Mouse (Mus musculus) embryonic facial prominence, embryonic 11.5 days (tissue): ENCODE data around the gene Trdmt1. TPM values are rescaled to one million over a fixed set of nuclear protein-coding genes. Genes with fewer than 3 reads are reported as not detected.
A peak's percentile ranks its signal among the peaks of the same experiment; 100 is the strongest.

ENCODE experiments used
- ATAC-seq: fragments of 200-750 bp; cut with Nextera tagmentation; replicated peaks from 2 replicates; pipeline ENCODE4 v1.8.0; 2017; ENCODE audit warnings: low read depth; ENCODE audit not compliant: insufficient number of reproducible peaks, low FRiP score, low TSS enrichment
- DNase-seq: peaks from one replicate; pipeline ENCODE4 v3.0.0-alpha.2; 2015; ENCODE audit warnings: low spot score
- H3K27ac ChIP-seq: fragments of 300-500 bp; sonication (generic); replicated peaks from 2 replicates; pipeline ENCODE4 v1.5.1; 2014; ENCODE audit warnings: mild to moderate bottlenecking, low read depth, low read length, control low read depth
- H3K27me3 ChIP-seq: fragments of 300-500 bp; sonication (generic); 2 replicates; pipeline ENCODE4 v1.6.1; 2014; ENCODE audit warnings: mild to moderate bottlenecking, low read length, moderate library complexity, mixed read lengths; ENCODE audit not compliant: control insufficient read depth, insufficient read depth
- H3K36me3 ChIP-seq: fragments of 300-500 bp; sonication (generic); replicated peaks from 2 replicates; pipeline ENCODE4 v1.6.1; 2014; ENCODE audit warnings: low read depth, mild to moderate bottlenecking, low read length, moderate library complexity, mixed read lengths; ENCODE audit not compliant: control insufficient read depth, insufficient read depth
- H3K4me1 ChIP-seq: fragments of 300-500 bp; sonication (generic); 2 replicates; pipeline ENCODE4 v1.6.1; 2014; ENCODE audit warnings: low read length, mixed read lengths; ENCODE audit not compliant: control insufficient read depth, insufficient read depth
- H3K4me2 ChIP-seq: fragments of 300-500 bp; sonication (generic); 2 replicates; pipeline ENCODE4 v1.6.1; 2014; ENCODE audit warnings: low read depth, mild to moderate bottlenecking, control low read depth, low read length, moderate library complexity
- H3K4me3 ChIP-seq: fragments of 300-500 bp; sonication (generic); 2 replicates; pipeline ENCODE4 v1.5.1; 2014; ENCODE audit warnings: low read depth, low read length, control low read depth
- H3K9ac ChIP-seq: fragments of 300-500 bp; sonication (generic); replicated peaks from 2 replicates; pipeline ENCODE4 v1.6.1; 2014; ENCODE audit warnings: mild to moderate bottlenecking, control low read depth, low read length
- H3K9me3 ChIP-seq: fragments of 300-500 bp; sonication (generic); replicated peaks from 2 replicates; pipeline ENCODE4 v1.6.1; 2016; ENCODE audit warnings: mild to moderate bottlenecking, low read length, inconsistent platforms, mixed read lengths; ENCODE audit not compliant: control insufficient read depth
- WGBS: fragments of 180-500 bp; shearing (Covaris S2); extraction: QIAGEN DNeasy Blood & Tissue Kit; methylation state at CpG from one replicate; pipeline ENCODE4 v1.1.7; 2014; 5-methylcytosine and 5-hydroxymethylcytosine counted together
- polyA plus RNA-seq: library from polyadenylated mRNA; unstranded; fragments of >200 nt; fragmentation: Nextera tagmentation; extraction: Ambion mirVana; gene quantifications from 2 replicates; pipeline ENCODE4 v1.2.1, GENCODE M21; 2014

The Trdmt1 gene
- polyA plus RNA-seq, 1 experiment from 2014 or later = 8.8 TPM

- H3K9me3 ChIP-seq = no peaks in the 10 kb centered on the region
- H3K27ac ChIP-seq = no peak overlapping the region
- H3K4me1 ChIP-seq = no peaks in the 10 kb centered on the region
- H3K4me3 ChIP-seq = no peak overlapping the region
- ATAC-seq (no peak), DNase-seq (no peak)
- no peaks in the 10 kb centered on the region for H3K27me3 ChIP-seq
- no peaks in the 10 kb centered on the region for H3K36me3 ChIP-seq
- H3K4me2 ChIP-seq = no peak overlapping the region
- WGBS = 55% methylated on average over 5 of the region's 5 CpGs
- no peak overlapping the region for H3K9ac ChIP-seq
These were observed 42.9 kb downstream of the Trdmt1 start for GRCm38 (mm10) chr2:13501553-13501952.

- no peaks in the 10 kb centered on the region for H3K4me1 ChIP-seq
- no peak overlapping the region for H3K4me2 ChIP-seq
- no peaks in the 10 kb centered on the region for H3K9me3 ChIP-seq
- DNase-seq (peak; percentile 36), ATAC-seq (0 out of 2 replicates have a peak, but pooled peaks have one; percentile 70)
- WGBS = 62% methylated on average over 5 of the region's 5 CpGs
- no peak overlapping the region for H3K27ac ChIP-seq
- H3K9ac ChIP-seq = no peak overlapping the region
- H3K4me3 ChIP-seq = no peak overlapping the region
- H3K36me3 ChIP-seq = no peaks in the 10 kb centered on the region
- no peaks in the 10 kb centered on the region for H3K27me3 ChIP-seq
These were observed 44.0 kb downstream of the Trdmt1 start for GRCm38 (mm10) chr2:13500298-13500999.

- no peaks in the 10 kb centered on the region for H3K27me3 ChIP-seq
- DNase-seq (no peak), ATAC-seq (no peak)
- no peak overlapping the region for H3K4me2 ChIP-seq
- H3K9ac ChIP-seq = no peak overlapping the region
- H3K4me3 ChIP-seq = no peak overlapping the region
- no peaks in the 10 kb centered on the region for H3K4me1 ChIP-seq
- no peak overlapping the region for H3K27ac ChIP-seq
- WGBS = 77% methylated on average over 7 of the region's 7 CpGs
- H3K36me3 ChIP-seq = no peaks in the 10 kb centered on the region
- H3K9me3 ChIP-seq = no peaks in the 10 kb centered on the region
These were observed 45.3 kb downstream of the Trdmt1 start for GRCm38 (mm10) chr2:13499196-13499595.

- 77% methylated on average over 2 of the region's 2 CpGs for WGBS
- Histone ChIP-seq H3K27me3 (no peaks in the 10 kb centered on the region), H3K9ac (no peak overlapping the region), H3K4me3 (no peak overlapping the region), H3K9me3 (no peaks in the 10 kb centered on the region), H3K4me1 (no peaks in the 10 kb centered on the region), H3K36me3 (no peaks in the 10 kb centered on the region), H3K27ac (no peak overlapping the region), H3K4me2 (no peak overlapping the region)
- ATAC-seq (no peak), DNase-seq (no peak)
These were observed 48.4 kb downstream of the Trdmt1 start for GRCm38 (mm10) chr2:13496087-13496486.

GRCm38 (mm10) chr2:13492927-13493326 is 51.5 kb downstream of the Trdmt1 start:
- H3K36me3 ChIP-seq = no peaks in the 10 kb centered on the region
- no peaks in the 10 kb centered on the region for H3K4me1 ChIP-seq
- 72% methylated on average over 4 of the region's 4 CpGs for WGBS
- H3K4me3 ChIP-seq = no peak overlapping the region
- H3K27ac ChIP-seq = no peak overlapping the region
- no peak overlapping the region for H3K9ac ChIP-seq
- ATAC-seq (no peak), DNase-seq (no peak)
- no peak overlapping the region for H3K4me2 ChIP-seq
- no peaks in the 10 kb centered on the region for H3K27me3 ChIP-seq
- no peaks in the 10 kb centered on the region for H3K9me3 ChIP-seq

- H3K4me3 ChIP-seq = no peak within 1 kb of the TSS
- peak; percentile 14 for DNase-seq
- no peaks in the 10 kb centered on the region for H3K4me1 ChIP-seq
- no peaks in the 10 kb centered on the region for H3K9me3 ChIP-seq
- H3K9ac ChIP-seq = no peak within 1 kb of the TSS
- H3K27me3 ChIP-seq = no peaks in the 10 kb centered on the region
- H3K36me3 ChIP-seq = no peaks in the 10 kb centered on the region
- ATAC-seq = no peak
- H3K27ac ChIP-seq = no peak within 1 kb of the TSS
- 33% methylated on average over 8 of the region's 8 CpGs for WGBS
- no peak within 1 kb of the TSS for H3K4me2 ChIP-seq
These were observed 52.7 kb downstream of the Trdmt1 start, which contains the start of gene Cubn for GRCm38 (mm10) chr2:13491734-13492133. Gene Cubn, minus strand, starts transcription at chr2:13491813.

GRCm38 (mm10) chr2:13490480-13490879 is 54.0 kb downstream of the Trdmt1 start:
- H3K4me3 ChIP-seq = no peak overlapping the region
- H3K9ac ChIP-seq = no peak overlapping the region
- H3K27me3 ChIP-seq = no peaks in the 10 kb centered on the region
- ATAC-seq (no peak), DNase-seq (no peak)
- no peaks in the 10 kb centered on the region for H3K36me3 ChIP-seq
- no peak overlapping the region for H3K4me2 ChIP-seq
- no peak overlapping the region for H3K27ac ChIP-seq
- H3K4me1 ChIP-seq = no peaks in the 10 kb centered on the region
- H3K9me3 ChIP-seq = no peaks in the 10 kb centered on the region
- 91% methylated on average over 2 of the region's 2 CpGs for WGBS

GRCm38 (mm10) chr2:13486470-13486869 is 58.0 kb downstream of the Trdmt1 start:
- no peak overlapping the region for H3K9ac ChIP-seq
- H3K27me3 ChIP-seq = no peaks in the 10 kb centered on the region
- no peaks in the 10 kb centered on the region for H3K9me3 ChIP-seq
- no peak for DNase-seq
- ATAC-seq = no peak
- H3K27ac ChIP-seq = no peak overlapping the region
- H3K4me3 ChIP-seq = no peak overlapping the region
- no peaks in the 10 kb centered on the region for H3K36me3 ChIP-seq
- no peak overlapping the region for H3K4me2 ChIP-seq
- no peaks in the 10 kb centered on the region for H3K4me1 ChIP-seq
- 84% methylated on average over 8 of the region's 8 CpGs for WGBS
